Mouse (Mus musculus): ENCODE results near the gene Prkn. TPM values are rescaled to one million over a fixed set of nuclear protein-coding genes. Genes with fewer than 3 reads are reported as not detected.
A peak's percentile ranks its signal among the peaks of the same experiment; 100 is the strongest.

Gene Prkn
- not detected for polyA plus RNA-seq (2012; fragmentation: generic; extraction: Trizol)
- long read RNA-seq, experiment 1, result 0 reads
- long read RNA-seq, experiment 2, result 0 reads

DNA sequence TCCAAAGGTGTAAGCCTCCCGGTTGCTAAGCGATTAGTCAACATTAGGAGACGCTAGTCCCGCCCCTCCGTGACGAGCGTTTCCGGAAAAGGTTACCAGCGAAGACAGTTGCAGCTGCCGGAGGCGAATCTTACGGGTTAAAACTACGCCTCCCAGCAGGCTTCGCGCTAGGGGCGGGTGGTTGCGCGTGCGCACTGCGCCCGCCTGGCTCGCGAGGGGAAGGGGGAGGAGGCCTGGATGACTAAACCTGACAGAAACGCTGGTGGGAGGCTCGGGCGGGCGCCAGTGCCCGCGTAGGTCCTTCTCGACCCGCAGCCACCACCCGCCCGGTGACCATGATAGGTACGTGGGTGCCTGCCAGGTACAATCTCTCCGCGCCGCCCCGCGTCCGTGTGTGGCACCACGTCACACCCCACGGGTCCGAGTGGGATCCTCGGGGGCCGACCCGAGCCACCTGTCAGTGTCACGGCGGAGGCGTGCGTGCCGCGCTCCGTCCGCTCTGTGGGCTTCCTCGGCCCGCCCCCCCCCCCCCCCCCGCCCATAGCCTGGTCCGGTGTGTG, at the start of gene Prkn, which contains the start of gene Pacrg:
Gene Prkn (plus strand): TSS at position 237 of the 560 bp plus-strand sequence.
Gene Pacrg (minus strand): TSS at position 164 of the 560 bp plus-strand sequence.
- Histone ChIP-seq H3K36me3 (ENCODE audit: control insufficient read depth, insufficient read depth) (no peaks in the 10 kb centered on the region), H3K4me3 (ENCODE audit: insufficient read depth, poor library complexity, severe bottlenecking) (peak within 1 kb of the TSS; percentile 43), H3K79me2 (ENCODE audit: control insufficient read depth, insufficient read depth) (no peaks in the 10 kb centered on the region), H3K79me3 (ENCODE audit: low read depth) (no peaks in the 10 kb centered on the region), H3K27me3 (ENCODE audit: control insufficient read depth, insufficient read depth, insufficient read length) (no peaks in the 10 kb centered on the region), H3ac (ENCODE audit: control insufficient read depth, insufficient read length, low read depth) (peak within 1 kb of the TSS; percentile 89)
- no peak for TF ChIP-seq CEBPB (IDR thresholded peaks at IDR 0.05; ENCODE audit: low read depth)
- peak; percentile 30 for TF ChIP-seq MYOD1 (IDR thresholded peaks at IDR 0.05; ENCODE audit: control insufficient read depth, insufficient read length, low read depth)

- H3K27me3 ChIP-seq (ENCODE audit: control insufficient read depth, insufficient read depth, insufficient read length), result no peaks in the 10 kb centered on the region
- no peaks in the 10 kb centered on the region for H3K79me3 ChIP-seq (ENCODE audit: low read depth)
- no peak for TF ChIP-seq USF1 (IDR thresholded peaks at IDR 0.05; ENCODE audit: low read depth)
- no peak for TF ChIP-seq FOSL1 (IDR thresholded peaks at IDR 0.05; ENCODE audit: insufficient read depth, low read length, poor library complexity, severe bottlenecking)
- no peak for TF ChIP-seq CTCF (IDR thresholded peaks at IDR 0.05; ENCODE audit: control insufficient read depth, insufficient read depth, insufficient read length)
- TF ChIP-seq MYOG (IDR thresholded peaks at IDR 0.05; ENCODE audit: control insufficient read depth, extremely low read depth, insufficient read length), result no peak
- TF ChIP-seq MYOD1 (IDR thresholded peaks at IDR 0.05; ENCODE audit: control insufficient read depth, insufficient read length, low read depth), result no peak
- TF ChIP-seq CEBPB (IDR thresholded peaks at IDR 0.05; ENCODE audit: low read depth), result no peak
- TF ChIP-seq MAX (IDR thresholded peaks at IDR 0.05), result no peak
- no peak overlapping the region for H3K4me3 ChIP-seq (ENCODE audit: insufficient read depth, poor library complexity, severe bottlenecking)
- H3ac ChIP-seq (ENCODE audit: control insufficient read depth, insufficient read length, low read depth), result no peak overlapping the region
- no peaks in the 10 kb centered on the region for H3K36me3 ChIP-seq (ENCODE audit: control insufficient read depth, insufficient read depth)
- no peaks in the 10 kb centered on the region for H3K79me2 ChIP-seq (ENCODE audit: control insufficient read depth, insufficient read depth)
Observed at GRCm38 (mm10) chr17:10791661-10792060, 48.5 kb upstream of the Prkn start.

DNA sequence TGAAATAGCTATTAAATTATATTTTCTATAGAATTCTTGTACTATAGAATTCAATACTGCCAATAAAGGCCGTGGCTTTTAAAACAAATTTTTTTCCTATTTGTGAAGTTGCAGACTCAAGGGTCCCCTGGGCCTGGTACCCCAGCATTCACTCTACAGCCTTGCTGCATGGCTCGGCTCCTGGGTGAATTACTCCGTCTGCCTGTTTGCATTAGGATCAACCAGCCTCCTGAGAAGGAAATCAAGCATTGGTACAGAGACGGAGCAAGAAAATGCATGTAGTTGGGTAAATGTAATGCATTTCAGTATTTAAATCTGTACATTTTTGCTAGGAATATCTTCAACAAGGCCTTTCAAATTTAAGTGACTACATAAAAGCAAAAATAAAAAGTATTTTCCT, 33.5 kb upstream of the Prkn start:
- Histone ChIP-seq H3ac (ENCODE audit: control insufficient read depth, insufficient read length, low read depth) (no peak overlapping the region), H3K79me2 (ENCODE audit: control insufficient read depth, insufficient read depth) (no peaks in the 10 kb centered on the region), H3K4me3 (ENCODE audit: insufficient read depth, poor library complexity, severe bottlenecking) (no peak overlapping the region), H3K36me3 (ENCODE audit: control insufficient read depth, insufficient read depth) (no peaks in the 10 kb centered on the region), H3K27me3 (ENCODE audit: control insufficient read depth, insufficient read depth, insufficient read length) (peaks cover 3% of the 10 kb centered on the region), H3K79me3 (ENCODE audit: low read depth) (no peaks in the 10 kb centered on the region)
- TF ChIP-seq FOSL1 (IDR thresholded peaks at IDR 0.05; ENCODE audit: insufficient read depth, low read length, poor library complexity, severe bottlenecking) (no peak), USF1 (IDR thresholded peaks at IDR 0.05; ENCODE audit: low read depth) (no peak), CTCF (IDR thresholded peaks at IDR 0.05; ENCODE audit: control insufficient read depth, insufficient read depth, insufficient read length) (no peak), CEBPB (IDR thresholded peaks at IDR 0.05; ENCODE audit: low read depth) (no peak), MYOD1 (IDR thresholded peaks at IDR 0.05; ENCODE audit: control insufficient read depth, insufficient read length, low read depth) (no peak), MYOG (IDR thresholded peaks at IDR 0.05; ENCODE audit: control insufficient read depth, extremely low read depth, insufficient read length) (no peak), MAX (IDR thresholded peaks at IDR 0.05) (no peak)

- TF ChIP-seq FOSL1 (IDR thresholded peaks at IDR 0.05; ENCODE audit: insufficient read depth, low read length, poor library complexity, severe bottlenecking) (no peak), CTCF (IDR thresholded peaks at IDR 0.05; ENCODE audit: control insufficient read depth, insufficient read depth, insufficient read length) (no peak), MAX (IDR thresholded peaks at IDR 0.05) (no peak), USF1 (IDR thresholded peaks at IDR 0.05; ENCODE audit: low read depth) (no peak), MYOG (IDR thresholded peaks at IDR 0.05; ENCODE audit: control insufficient read depth, extremely low read depth, insufficient read length) (no peak), MYOD1 (IDR thresholded peaks at IDR 0.05; ENCODE audit: control insufficient read depth, insufficient read length, low read depth) (no peak), CEBPB (IDR thresholded peaks at IDR 0.05; ENCODE audit: low read depth) (no peak)
- Histone ChIP-seq H3K36me3 (ENCODE audit: control insufficient read depth, insufficient read depth) (no peaks in the 10 kb centered on the region), H3K79me3 (ENCODE audit: low read depth) (no peaks in the 10 kb centered on the region)
Observed at GRCm38 (mm10) chr17:10807261-10807998, 32.8 kb upstream of the Prkn start.

DNA sequence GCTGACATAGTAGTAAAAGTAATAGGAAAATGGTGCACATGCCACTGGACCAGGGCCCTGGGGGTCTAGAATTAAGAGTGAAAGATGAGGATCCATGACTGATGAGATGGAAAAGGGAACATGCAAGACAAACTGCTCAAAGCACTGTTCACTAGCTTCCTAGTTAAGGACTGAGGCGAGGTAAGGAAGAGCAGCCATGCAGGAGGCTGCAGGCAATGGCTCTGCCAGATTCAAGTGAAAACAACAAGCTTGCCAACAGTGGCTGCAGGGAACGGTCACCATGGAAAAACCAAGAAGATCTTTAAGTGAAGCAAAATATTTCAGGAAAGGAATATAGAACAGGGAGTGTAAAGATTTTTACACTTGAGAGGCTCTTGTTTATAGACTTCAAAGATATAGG, 31.6 kb upstream of the Prkn start:
- TF ChIP-seq CEBPB (IDR thresholded peaks at IDR 0.05; ENCODE audit: low read depth) (no peak), USF1 (IDR thresholded peaks at IDR 0.05; ENCODE audit: low read depth) (no peak), MYOD1 (IDR thresholded peaks at IDR 0.05; ENCODE audit: control insufficient read depth, insufficient read length, low read depth) (no peak), MYOG (IDR thresholded peaks at IDR 0.05; ENCODE audit: control insufficient read depth, extremely low read depth, insufficient read length) (no peak), CTCF (IDR thresholded peaks at IDR 0.05; ENCODE audit: control insufficient read depth, insufficient read depth, insufficient read length) (no peak), FOSL1 (IDR thresholded peaks at IDR 0.05; ENCODE audit: insufficient read depth, low read length, poor library complexity, severe bottlenecking) (no peak), MAX (IDR thresholded peaks at IDR 0.05) (no peak)
- Histone ChIP-seq H3K79me3 (ENCODE audit: low read depth) (no peaks in the 10 kb centered on the region), H3K4me3 (ENCODE audit: insufficient read depth, poor library complexity, severe bottlenecking) (no peak overlapping the region), H3K27me3 (ENCODE audit: control insufficient read depth, insufficient read depth, insufficient read length) (peaks cover 3% of the 10 kb centered on the region), H3K36me3 (ENCODE audit: control insufficient read depth, insufficient read depth) (no peaks in the 10 kb centered on the region), H3K79me2 (ENCODE audit: control insufficient read depth, insufficient read depth) (no peaks in the 10 kb centered on the region), H3ac (ENCODE audit: control insufficient read depth, insufficient read length, low read depth) (no peak overlapping the region)

More at GRCm38 (mm10) chr17:10807261-10807998, 32.8 kb upstream of the Prkn start:
- H3K4me3 ChIP-seq (ENCODE audit: insufficient read depth, poor library complexity, severe bottlenecking), result no peak overlapping the region
- H3ac ChIP-seq (ENCODE audit: control insufficient read depth, insufficient read length, low read depth), result no peak overlapping the region
- no peaks in the 10 kb centered on the region for H3K79me2 ChIP-seq (ENCODE audit: control insufficient read depth, insufficient read depth)
- peaks cover 3% of the 10 kb centered on the region for H3K27me3 ChIP-seq (ENCODE audit: control insufficient read depth, insufficient read depth, insufficient read length)
